Mouse (Mus musculus) monocyte, adult 59 days (primary cell): ENCODE data around the gene Top3b. TPM values are rescaled to one million over a fixed set of nuclear protein-coding genes. Genes with fewer than 3 reads are reported as not detected.

Experiments used
- total RNA-seq, 2 experiments: library from RNA; stranded (reverse); gene quantifications; one replicate each; pipeline ENCODE4 v1.2.4; 2023

Gene Top3b
- 10 to 100 TPM; 69.3 to 78.1 TPM for total RNA-seq

DNA sequence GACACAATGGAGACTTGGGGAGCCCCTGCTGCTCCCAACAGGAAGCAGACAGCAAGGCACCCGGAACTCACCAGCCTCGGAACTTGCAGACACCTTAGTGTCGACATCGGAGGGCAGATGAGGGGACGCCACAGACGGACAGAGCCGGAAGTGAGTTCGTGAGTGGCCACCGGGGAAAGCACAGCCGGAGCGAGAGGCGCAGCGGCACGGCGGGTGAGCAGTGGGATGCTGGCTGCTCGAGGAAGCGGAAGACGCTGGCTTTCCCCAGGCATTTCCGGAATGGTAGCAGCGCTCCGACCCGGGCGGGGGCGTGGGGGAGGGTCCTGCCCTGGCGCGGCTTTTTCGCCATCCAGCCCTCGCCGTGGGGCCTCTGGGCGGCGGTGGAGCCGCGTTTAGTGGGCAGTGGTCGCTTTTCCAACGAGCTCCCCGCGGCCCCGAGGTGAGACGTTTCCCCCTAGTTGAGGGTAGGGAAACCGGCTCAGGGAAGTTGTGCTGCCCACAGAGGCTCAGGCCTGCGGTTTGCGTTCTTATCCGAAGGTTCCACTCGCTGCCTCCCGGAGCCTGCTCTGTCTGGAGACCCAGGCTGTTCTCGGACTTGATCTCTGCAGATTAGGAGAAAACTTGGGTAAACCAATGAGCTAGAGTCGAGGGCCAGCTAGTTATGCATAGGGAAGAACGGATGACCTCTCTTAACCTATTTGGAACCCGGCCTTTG, at the start of gene Top3b, which contains the start of gene Vpreb1:
Gene Top3b (plus strand): TSS at position 120 of the 715 bp plus-strand sequence.
Gene Vpreb1 (minus strand): TSS at position 227 of the 715 bp plus-strand sequence.

GRCm38 (mm10) chr16:16828757-16829615, 41.5 kb upstream of the Top3b start, which contains the start of gene Spag6l:
TSS of gene Spag6l (minus strand) at chr16:16829456.

DNA sequence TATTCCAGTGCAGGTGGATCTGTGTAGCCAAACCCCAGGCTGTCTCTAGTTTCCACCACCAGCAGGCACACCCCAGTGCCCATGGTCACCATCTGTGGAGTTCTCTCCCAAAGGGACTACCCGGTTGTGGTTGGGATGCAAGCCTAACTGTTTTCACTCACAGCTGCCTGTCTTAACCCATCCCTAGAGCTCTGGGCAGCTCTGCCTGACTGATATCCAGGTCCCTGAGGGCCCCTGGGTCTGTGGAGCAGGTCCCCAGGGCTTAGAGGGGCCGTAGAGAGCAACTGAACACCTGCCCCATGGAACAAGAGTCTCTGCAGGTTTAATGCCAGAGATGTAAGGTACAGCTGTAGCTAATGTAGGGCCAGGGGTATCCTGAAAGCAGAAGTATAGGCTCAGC, 6.6 kb upstream of the Top3b start, which contains the start of gene Igll1:
Gene Igll1 (minus strand): TSS at position 8 of the 400 bp plus-strand sequence.

GRCm38 (mm10) chr16:16896382-16897055, 26.0 kb downstream of the Top3b start, which contains the start of gene Ppm1f:
TSS of gene Ppm1f (plus strand) at chr16:16896469.

Other genes with a start within 250 kb of the Top3b start
- gene Olfr19, start 194.3 kb upstream of the Top3b start, total RNA-seq: not detected
- 1 to 10 TPM; 1.4 to 1.8 TPM for gene Spag6l, start 41.3 kb upstream of the Top3b start, total RNA-seq
- gene Igll1, start 6.8 kb upstream of the Top3b start, total RNA-seq: not detected
- not detected for gene Vpreb1, start 107 bp downstream of the Top3b start, total RNA-seq
- 1 to 10 TPM; 7.1 to 7.6 TPM for gene Ppm1f, start 25.7 kb downstream of the Top3b start, total RNA-seq
- 100 to 1,000 TPM; 127 to 135 TPM for gene Mapk1, start 112.6 kb downstream of the Top3b start, total RNA-seq
- under 1 TPM; 0.15 to 0.55 TPM for gene Ypel1, start 199.0 kb downstream of the Top3b start, total RNA-seq
- 10 to 100 TPM; 90.6 to 96.3 TPM for gene Ppil2, start 240.5 kb downstream of the Top3b start, total RNA-seq